Mouse (Mus musculus) layer of hippocampus, adult 2 months (tissue): ENCODE data around the gene Fzd10. TPM values are rescaled to one million over a fixed set of nuclear protein-coding genes. Genes with fewer than 3 reads are reported as not detected.

Experiments used
- DNase-seq, 2 experiments: peaks; one replicate each; pipeline ENCODE4 v3.0.0; 2022; ENCODE audit warnings: low spot score in 2 of 2
- H3K27ac ChIP-seq: fragments of 200-600 bp; 2 replicates; pipeline ENCODE4 v1.8.1; 2022
- H3K4me3 ChIP-seq: fragments of 200-600 bp; 2 replicates; pipeline ENCODE4 v1.8.1; 2022; ENCODE audit warnings: mild to moderate bottlenecking
- CTCF ChIP-seq: fragments of 200-600 bp; conservative IDR thresholded peaks from 2 replicates; pipeline ENCODE4 v1.8.1; 2022; ENCODE audit warnings: antibody characterized with exemption, mild to moderate bottlenecking, moderate library complexity
- total RNA-seq, 2 experiments: library from RNA; stranded (reverse); gene quantifications; 2 replicates each; pipeline ENCODE4 v1.2.3; 2021

Gene Fzd10
- total RNA-seq, 2 experiments from 2014 or later, result 0.32 to 0.61 TPM

DNA sequence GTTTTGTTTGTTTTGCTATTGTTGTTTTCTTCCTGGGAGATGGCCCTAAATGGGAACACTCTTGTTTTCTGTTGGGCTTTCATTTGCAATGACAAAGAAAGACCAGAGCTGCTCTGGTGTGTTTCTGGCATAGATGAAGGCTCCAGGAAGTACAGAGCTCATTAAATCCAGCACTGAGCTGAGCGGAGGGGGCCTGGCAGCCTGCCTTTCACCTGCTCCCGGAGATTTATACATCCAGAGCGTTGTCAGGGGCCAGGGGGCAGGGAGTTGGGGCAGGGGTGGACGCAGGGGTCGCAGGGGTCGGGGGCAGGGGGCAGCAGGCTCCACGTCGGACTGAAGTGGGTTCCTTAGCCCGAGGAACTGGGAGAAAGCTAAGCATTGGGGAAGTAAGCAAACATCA lies 19.8 kb downstream of the Fzd10 start:
- Histone ChIP-seq H3K4me3 (no peak overlapping the region), H3K27ac (no peak overlapping the region)
- no peak for TF ChIP-seq CTCF
- no peak for DNase-seq

DNA sequence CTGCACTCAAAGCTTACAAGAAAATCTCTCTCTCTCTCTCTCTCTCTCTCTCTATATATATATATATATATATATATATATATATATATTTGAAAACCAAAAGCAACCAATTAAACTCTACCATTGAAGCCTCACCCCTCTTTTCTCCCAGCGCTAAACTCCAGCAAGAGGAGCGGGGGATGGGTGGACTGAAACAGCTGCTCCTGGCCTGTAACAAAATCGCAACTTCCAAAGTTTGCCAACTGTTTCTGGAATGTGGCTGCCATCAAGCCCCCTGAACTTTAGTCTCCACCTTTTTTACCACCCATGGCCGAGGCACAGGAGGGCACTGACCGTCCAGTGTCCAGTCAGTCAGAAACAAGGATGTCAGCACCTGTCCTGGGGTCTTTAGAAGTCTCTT lies 27.1 kb downstream of the Fzd10 start:
- TF ChIP-seq CTCF, result no peak
- DNase-seq, result no peak
- no peak overlapping the region for H3K27ac ChIP-seq
- H3K4me3 ChIP-seq, result no peak overlapping the region

- no peak for DNase-seq
- no peak overlapping the region for H3K4me3 ChIP-seq
- no peak for TF ChIP-seq CTCF
- no peak overlapping the region for H3K27ac ChIP-seq
Measured at GRCm38 (mm10) chr5:128636648-128637047, 36.0 kb downstream of the Fzd10 start.

GRCm38 (mm10) chr5:128637071-128638015 lies 36.7 kb downstream of the Fzd10 start:
- DNase-seq, result no peak
- TF ChIP-seq CTCF, result peak; percentile 36
- Histone ChIP-seq H3K4me3 (no peak overlapping the region), H3K27ac (no peak overlapping the region)

GRCm38 (mm10) chr5:128638716-128639115 lies 38.1 kb downstream of the Fzd10 start:
- no peak for DNase-seq
- Histone ChIP-seq H3K27ac (no peak overlapping the region), H3K4me3 (no peak overlapping the region)
- TF ChIP-seq CTCF, result no peak

DNA sequence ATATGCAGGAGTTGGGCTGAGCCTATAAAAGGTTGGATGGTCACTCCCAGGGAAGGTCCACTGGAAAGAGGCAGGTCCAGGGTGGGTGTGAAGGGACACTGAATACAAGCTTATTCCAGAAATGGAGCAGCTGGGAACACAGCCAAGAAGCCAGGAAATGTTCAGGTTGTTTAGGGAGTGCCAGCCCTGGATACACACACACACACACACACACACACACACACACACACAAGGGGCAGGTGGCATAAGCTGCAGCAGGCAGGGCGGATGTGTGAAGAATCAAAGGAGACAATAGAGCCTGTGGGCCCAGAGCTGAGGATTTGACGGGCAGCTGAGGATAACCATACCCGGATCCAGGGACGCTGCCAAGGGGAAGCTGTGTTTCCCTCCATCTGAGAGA lies 42.4 kb downstream of the Fzd10 start:
- no peak overlapping the region for H3K4me3 ChIP-seq
- H3K27ac ChIP-seq, result no peak overlapping the region
- no peak for DNase-seq
- no peak for TF ChIP-seq CTCF

DNA sequence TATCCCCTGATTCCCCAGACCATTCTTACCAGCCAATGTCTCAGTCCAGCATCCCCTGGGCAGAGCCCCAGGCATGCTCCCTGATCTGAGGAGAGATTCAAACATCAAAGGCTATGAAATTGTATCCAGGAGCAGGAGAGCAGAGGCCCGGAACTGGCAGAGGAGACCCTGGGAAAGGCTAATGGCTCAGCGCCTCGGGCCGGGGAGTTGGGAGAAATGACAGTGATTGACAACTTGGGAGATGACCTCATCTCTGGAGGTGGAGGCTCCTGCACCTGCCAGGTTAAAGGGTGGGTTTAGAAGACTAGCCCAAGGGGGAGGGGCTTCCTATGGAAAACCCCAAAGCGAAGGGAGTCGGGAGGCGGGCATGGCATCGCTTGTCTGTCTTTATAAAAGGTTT lies 45.1 kb downstream of the Fzd10 start:
- Histone ChIP-seq H3K4me3 (no peak overlapping the region), H3K27ac (no peak overlapping the region)
- no peak for TF ChIP-seq CTCF
- DNase-seq, result no peak

GRCm38 (mm10) chr5:128646286-128646685 lies 45.6 kb downstream of the Fzd10 start:
- no peak overlapping the region for H3K27ac ChIP-seq
- H3K4me3 ChIP-seq, result no peak overlapping the region
- no peak for TF ChIP-seq CTCF
- DNase-seq, result no peak

- no peak for TF ChIP-seq CTCF
- Histone ChIP-seq H3K27ac (no peak overlapping the region), H3K4me3 (no peak overlapping the region)
- DNase-seq, result no peak
Measured at GRCm38 (mm10) chr5:128647221-128647730, 46.6 kb downstream of the Fzd10 start.

DNA sequence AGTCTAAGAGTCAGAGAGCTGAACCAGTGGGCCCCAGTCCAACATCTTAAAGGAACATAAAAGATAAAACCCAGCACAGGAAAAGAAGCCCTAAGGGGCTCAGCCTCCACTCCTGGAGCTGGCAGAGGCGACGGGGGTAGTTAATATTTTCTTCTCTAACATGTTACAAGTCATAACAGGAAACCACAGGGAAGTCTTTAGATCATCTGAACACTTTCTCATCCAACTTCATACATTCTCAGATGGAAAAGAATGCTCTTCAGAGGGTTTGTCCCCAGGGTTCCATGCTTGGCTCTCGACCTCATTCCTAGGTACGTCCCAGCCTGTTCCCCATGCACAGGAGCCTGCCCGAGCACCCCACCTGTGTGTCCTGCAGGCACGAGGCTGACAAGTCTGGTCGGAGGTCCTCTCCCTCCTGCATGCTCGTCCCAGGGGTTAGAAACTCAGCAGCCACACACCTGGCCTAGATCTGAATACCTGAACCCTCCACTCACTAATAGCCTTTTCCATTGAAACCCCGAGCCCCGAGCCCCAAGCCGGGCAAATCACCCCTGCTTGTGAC lies 48.8 kb downstream of the Fzd10 start:
- H3K27ac ChIP-seq, result no peak overlapping the region
- TF ChIP-seq CTCF, result no peak
- no peak for DNase-seq
- H3K4me3 ChIP-seq, result no peak overlapping the region

Other genes starting within 250 kb of the Fzd10 start
- 10 to 100 TPM; 16.8 to 17.9 TPM for gene Tmem132d, start 167.8 kb upstream of the Fzd10 start, total RNA-seq
- under 1 TPM; 0.07 to 0.18 TPM for gene Piwil1, start 101.7 kb downstream of the Fzd10 start, total RNA-seq